Mouse (Mus musculus): Measurements from ENCODE around the gene Rabl3. TPM values are rescaled to one million over a fixed set of nuclear protein-coding genes. Genes with fewer than 3 reads are reported as not detected.

The Rabl3 gene
- polyA plus RNA-seq (2014; fragmentation: Nextera tagmentation; extraction: Ambion mirVana): 22.6 and 22.8 TPM in 2 replicates

DNA sequence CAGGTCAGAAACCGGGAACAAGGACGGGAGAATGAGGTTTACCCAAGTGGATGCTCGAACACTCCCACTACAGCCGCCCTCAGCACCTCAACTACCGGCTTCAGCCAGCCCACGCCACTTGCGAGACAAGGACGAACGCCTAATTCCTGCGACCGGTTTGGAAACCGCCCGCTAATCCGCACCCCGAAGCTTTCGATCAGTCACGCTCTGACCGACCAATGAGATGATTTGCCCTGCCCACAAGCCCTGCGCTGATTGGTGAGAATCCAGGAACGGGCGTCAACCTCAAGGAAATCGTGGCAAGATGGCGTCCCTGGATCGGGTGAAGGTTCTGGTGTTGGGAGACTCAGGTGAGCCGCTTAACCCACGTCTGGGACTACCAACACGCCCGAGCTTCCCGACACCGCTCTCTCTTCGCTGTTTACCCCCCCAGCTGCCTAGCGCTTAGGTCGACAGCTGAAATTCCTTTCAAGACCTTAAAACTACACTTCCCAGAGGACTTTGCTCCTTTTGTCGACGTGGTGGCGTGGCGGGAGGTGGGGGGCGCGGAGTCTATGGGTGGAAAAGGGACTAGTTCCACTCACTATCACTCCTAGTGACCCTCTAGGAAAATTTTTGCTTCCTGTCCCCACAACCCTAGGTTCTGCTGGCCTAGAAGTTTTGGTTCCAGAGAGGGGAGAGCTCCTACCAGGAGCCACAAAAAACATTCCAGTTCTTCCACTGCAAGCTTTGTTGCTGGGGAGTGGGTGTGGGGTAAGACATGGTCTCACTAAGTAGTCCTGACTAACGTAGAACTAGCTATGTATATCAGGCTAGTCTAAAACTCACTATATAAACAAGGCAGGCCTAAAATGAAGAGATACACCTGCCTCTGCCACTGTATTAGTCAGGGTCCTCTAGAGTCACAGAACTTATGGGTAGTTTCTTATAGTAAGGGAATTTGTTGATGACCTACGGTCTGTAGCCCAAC is at the start of gene Rabl3, which contains the start of gene Gtf2e1:
Rabl3 (plus strand) TSS at position 275 of the 970 bp plus-strand sequence.
Gtf2e1 (minus strand) TSS at position 179 of the 970 bp plus-strand sequence.
- ATAC-seq: peak; percentile 99
- peak; percentile 99 for DNase-seq (ENCODE audit: low spot score)
- Histone ChIP-seq H3K4me1 (ENCODE audit: control insufficient read depth, insufficient read depth, low read length) (peaks cover 15% of the 10 kb centered on the region), H3K9me3 (replicated peaks; ENCODE audit: control insufficient read depth, low read length) (no peaks in the 10 kb centered on the region), H3K4me3 (ENCODE audit: low read depth, low read length) (peak within 1 kb of the TSS; percentile 88), H3K9ac (ENCODE audit: low read length) (peak within 1 kb of the TSS; percentile 94), H3K4me2 (ENCODE audit: low read length) (peak within 1 kb of the TSS; percentile 75), H3K27me3 (replicated peaks; ENCODE audit: control insufficient read depth, insufficient read depth, low read length) (no peaks in the 10 kb centered on the region), H3K36me3 (ENCODE audit: control insufficient read depth, insufficient read depth, low read length) (peaks cover 14% of the 10 kb centered on the region), H3K27ac (ENCODE audit: low read depth, low read length) (peak within 1 kb of the TSS; percentile 72)
- WGBS: 1% methylated on average over 41 of the region's 41 CpGs

DNA sequence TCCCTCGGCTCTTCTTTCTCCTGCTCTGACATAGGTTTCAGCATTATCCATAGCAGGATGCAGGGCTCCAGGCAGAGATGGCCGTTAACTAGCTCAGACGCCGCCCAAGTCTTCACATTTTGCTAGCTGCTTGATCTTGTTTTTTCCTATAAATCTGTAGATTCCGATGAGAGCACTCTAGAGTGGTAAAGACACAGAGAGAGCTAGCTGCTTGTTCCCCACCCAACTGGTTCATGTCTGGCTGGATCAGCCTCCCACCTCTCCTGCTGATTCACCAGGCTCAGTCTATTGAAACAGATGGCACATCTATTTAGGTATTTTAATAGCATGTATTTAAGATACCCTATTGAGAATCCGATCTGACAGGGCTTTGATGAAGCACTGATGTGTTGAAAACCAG is 44.7 kb upstream of the Rabl3 start:
- Histone ChIP-seq H3K9me3 (replicated peaks; ENCODE audit: control insufficient read depth, low read length) (no peaks in the 10 kb centered on the region), H3K36me3 (ENCODE audit: control insufficient read depth, insufficient read depth, low read length) (no peaks in the 10 kb centered on the region), H3K4me2 (ENCODE audit: low read length) (no peak overlapping the region), H3K4me1 (ENCODE audit: control insufficient read depth, insufficient read depth, low read length) (no peaks in the 10 kb centered on the region), H3K27ac (ENCODE audit: low read depth, low read length) (no peak overlapping the region), H3K9ac (ENCODE audit: low read length) (no peak overlapping the region), H3K4me3 (ENCODE audit: low read depth, low read length) (no peak overlapping the region), H3K27me3 (replicated peaks; ENCODE audit: control insufficient read depth, insufficient read depth, low read length) (no peaks in the 10 kb centered on the region)
- DNase-seq (ENCODE audit: low spot score): peak; percentile 18
- 79% methylated on average over 6 of the region's 6 CpGs for WGBS
- ATAC-seq: no peak

DNA sequence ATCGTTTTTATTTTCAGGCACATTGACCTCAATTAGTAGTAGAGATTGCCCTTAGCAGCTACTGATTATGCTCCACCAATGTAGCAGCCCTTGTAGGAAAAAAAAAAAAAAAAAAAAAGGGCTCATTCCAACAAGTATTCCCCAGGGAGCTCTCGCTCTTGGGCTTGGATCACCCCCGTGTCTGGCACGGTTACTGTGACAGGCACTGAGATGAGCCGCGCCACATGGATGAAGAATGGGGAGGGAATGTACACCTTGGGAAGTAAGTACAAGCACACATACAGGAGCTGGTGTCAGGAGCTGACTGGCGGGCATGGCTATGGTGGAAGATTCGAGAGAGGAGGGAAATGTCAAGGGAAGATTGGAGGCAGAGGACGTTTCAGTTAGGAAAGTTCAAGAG is 41.1 kb upstream of the Rabl3 start:
- Histone ChIP-seq H3K4me1 (ENCODE audit: control insufficient read depth, insufficient read depth, low read length) (no peaks in the 10 kb centered on the region), H3K4me3 (ENCODE audit: low read depth, low read length) (no peak overlapping the region), H3K27ac (ENCODE audit: low read depth, low read length) (no peak overlapping the region), H3K9me3 (replicated peaks; ENCODE audit: control insufficient read depth, low read length) (no peaks in the 10 kb centered on the region), H3K36me3 (ENCODE audit: control insufficient read depth, insufficient read depth, low read length) (no peaks in the 10 kb centered on the region), H3K27me3 (replicated peaks; ENCODE audit: control insufficient read depth, insufficient read depth, low read length) (no peaks in the 10 kb centered on the region), H3K4me2 (ENCODE audit: low read length) (no peak overlapping the region), H3K9ac (ENCODE audit: low read length) (no peak overlapping the region)
- ATAC-seq: no peak
- DNase-seq (ENCODE audit: low spot score): no peak
- WGBS: 83% methylated on average over 9 of the region's 9 CpGs

DNA sequence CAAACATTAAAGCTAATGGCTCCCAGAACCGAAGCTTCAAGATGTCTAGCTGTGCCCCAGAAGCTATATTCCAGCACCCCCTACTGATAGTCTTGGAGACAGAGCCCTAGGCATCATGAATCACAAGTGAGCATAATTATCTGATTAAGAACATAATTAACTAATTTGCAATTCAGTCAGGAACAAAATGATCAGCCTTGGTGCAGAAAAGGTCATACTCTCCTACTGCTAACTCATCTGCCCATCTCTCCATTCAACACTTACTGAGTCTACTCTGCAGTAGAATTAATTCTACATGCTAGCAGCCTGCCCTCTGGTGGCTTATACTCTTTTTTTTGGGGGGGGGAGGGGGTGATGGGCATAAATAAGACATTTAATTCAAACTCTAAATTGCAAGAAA is 35.2 kb upstream of the Rabl3 start:
- ATAC-seq: no peak

DNA sequence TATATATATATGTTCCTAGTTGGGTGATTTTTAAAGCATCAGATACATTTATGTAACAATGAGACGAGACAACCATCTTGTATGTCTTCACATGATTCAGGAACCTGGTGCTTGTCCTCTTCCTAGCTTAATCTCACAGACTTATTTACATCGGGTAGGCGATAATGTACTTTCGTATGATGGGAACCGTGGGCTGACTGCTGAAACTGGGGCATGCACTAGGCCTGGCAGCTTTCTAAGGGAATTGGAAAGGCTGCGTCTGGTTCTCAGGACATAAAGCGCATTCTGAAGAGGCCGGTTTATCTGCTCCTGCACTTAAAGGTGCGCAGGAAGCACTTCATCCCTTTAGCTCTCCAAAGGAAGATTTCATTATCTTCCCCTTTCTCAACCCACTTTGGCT is 32.9 kb upstream of the Rabl3 start:
- no peaks in the 10 kb centered on the region for H3K9me3 ChIP-seq (replicated peaks; ENCODE audit: control insufficient read depth, low read length)
- no peak overlapping the region for H3K4me3 ChIP-seq (ENCODE audit: low read depth, low read length)
- WGBS: 83% methylated on average over 9 of the region's 9 CpGs
- no peak for ATAC-seq
- H3K9ac ChIP-seq (ENCODE audit: low read length): no peak overlapping the region
- 0 out of 2 replicates have a peak, but pooled peaks cover 3% of the 10 kb centered on the region for H3K4me1 ChIP-seq (ENCODE audit: control insufficient read depth, insufficient read depth, low read length)
- H3K27ac ChIP-seq (ENCODE audit: low read depth, low read length): no peak overlapping the region
- H3K4me2 ChIP-seq (ENCODE audit: low read length): no peak overlapping the region
- no peaks in the 10 kb centered on the region for H3K27me3 ChIP-seq (replicated peaks; ENCODE audit: control insufficient read depth, insufficient read depth, low read length)
- peaks cover 16% of the 10 kb centered on the region for H3K36me3 ChIP-seq (ENCODE audit: control insufficient read depth, insufficient read depth, low read length)
- no peak for DNase-seq (ENCODE audit: low spot score)

More for the DNA sequence above, 35.2 kb upstream of the Rabl3 start:
- Histone ChIP-seq H3K36me3 (ENCODE audit: control insufficient read depth, insufficient read depth, low read length) (no peaks in the 10 kb centered on the region), H3K4me3 (ENCODE audit: low read depth, low read length) (no peak overlapping the region), H3K4me2 (ENCODE audit: low read length) (no peak overlapping the region), H3K27ac (ENCODE audit: low read depth, low read length) (no peak overlapping the region), H3K27me3 (replicated peaks; ENCODE audit: control insufficient read depth, insufficient read depth, low read length) (no peaks in the 10 kb centered on the region), H3K4me1 (ENCODE audit: control insufficient read depth, insufficient read depth, low read length) (0 out of 2 replicates have a peak, but pooled peaks cover 3% of the 10 kb centered on the region), H3K9ac (ENCODE audit: low read length) (no peak overlapping the region), H3K9me3 (replicated peaks; ENCODE audit: control insufficient read depth, low read length) (no peaks in the 10 kb centered on the region)
- peak; percentile 34 for DNase-seq (ENCODE audit: low spot score)
- whole genome bisulfite sequencing: 33% methylated on average over 1 of the region's 1 CpGs

DNA sequence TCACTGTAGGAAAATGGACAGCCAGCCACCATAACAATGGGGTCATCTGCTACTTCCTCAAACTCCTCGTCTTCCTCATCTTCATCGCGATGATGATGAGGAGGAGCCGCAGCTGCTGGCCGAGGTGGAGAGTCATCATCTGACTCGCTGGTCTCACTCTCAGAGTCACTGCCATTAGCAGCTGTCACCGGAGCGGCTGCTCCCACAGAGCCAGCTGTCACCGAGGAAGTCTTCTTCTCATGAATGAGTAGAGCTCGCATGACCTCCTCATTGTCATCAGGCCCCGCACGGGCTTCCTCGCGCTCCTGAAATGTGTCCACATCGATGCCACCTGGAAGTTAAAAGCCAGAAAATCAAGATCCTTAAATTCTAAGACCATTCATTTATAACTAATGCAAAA is 28.2 kb upstream of the Rabl3 start:
- H3K4me1 ChIP-seq (ENCODE audit: control insufficient read depth, insufficient read depth, low read length): 0 out of 2 replicates have a peak, but pooled peaks cover 3% of the 10 kb centered on the region
- no peaks in the 10 kb centered on the region for H3K9me3 ChIP-seq (replicated peaks; ENCODE audit: control insufficient read depth, low read length)
- 95% methylated on average over 15 of the region's 15 CpGs for WGBS
- no peak overlapping the region for H3K4me2 ChIP-seq (ENCODE audit: low read length)
- H3K27ac ChIP-seq (ENCODE audit: low read depth, low read length): no peak overlapping the region
- H3K9ac ChIP-seq (ENCODE audit: low read length): no peak overlapping the region
- no peaks in the 10 kb centered on the region for H3K27me3 ChIP-seq (replicated peaks; ENCODE audit: control insufficient read depth, insufficient read depth, low read length)
- peaks cover 37% of the 10 kb centered on the region for H3K36me3 ChIP-seq (ENCODE audit: control insufficient read depth, insufficient read depth, low read length)
- DNase-seq (ENCODE audit: low spot score) (no peak), ATAC-seq (no peak)
- H3K4me3 ChIP-seq (ENCODE audit: low read depth, low read length): no peak overlapping the region

DNA sequence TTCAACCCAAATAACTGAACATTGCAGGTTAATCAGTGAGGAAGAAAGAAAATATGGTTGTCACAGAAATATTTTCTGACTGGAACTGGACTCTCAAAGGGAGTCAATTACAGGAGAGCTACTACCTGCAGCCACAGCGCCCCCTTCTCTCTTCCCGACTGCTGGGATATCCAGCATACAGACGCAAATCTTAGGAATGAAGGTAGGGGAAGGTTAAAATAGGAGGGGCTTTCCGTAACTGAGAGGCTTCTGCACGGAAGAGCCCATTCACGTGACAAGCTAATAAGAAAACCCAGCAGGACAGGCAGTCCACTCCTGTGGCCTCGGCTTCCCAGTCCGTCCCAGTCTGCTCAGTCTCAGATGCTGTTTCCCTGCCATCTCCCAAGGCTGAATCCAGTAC is 25.0 kb upstream of the Rabl3 start:
- no peaks in the 10 kb centered on the region for H3K4me1 ChIP-seq (ENCODE audit: control insufficient read depth, insufficient read depth, low read length)
- DNase-seq (ENCODE audit: low spot score): no peak

DNA sequence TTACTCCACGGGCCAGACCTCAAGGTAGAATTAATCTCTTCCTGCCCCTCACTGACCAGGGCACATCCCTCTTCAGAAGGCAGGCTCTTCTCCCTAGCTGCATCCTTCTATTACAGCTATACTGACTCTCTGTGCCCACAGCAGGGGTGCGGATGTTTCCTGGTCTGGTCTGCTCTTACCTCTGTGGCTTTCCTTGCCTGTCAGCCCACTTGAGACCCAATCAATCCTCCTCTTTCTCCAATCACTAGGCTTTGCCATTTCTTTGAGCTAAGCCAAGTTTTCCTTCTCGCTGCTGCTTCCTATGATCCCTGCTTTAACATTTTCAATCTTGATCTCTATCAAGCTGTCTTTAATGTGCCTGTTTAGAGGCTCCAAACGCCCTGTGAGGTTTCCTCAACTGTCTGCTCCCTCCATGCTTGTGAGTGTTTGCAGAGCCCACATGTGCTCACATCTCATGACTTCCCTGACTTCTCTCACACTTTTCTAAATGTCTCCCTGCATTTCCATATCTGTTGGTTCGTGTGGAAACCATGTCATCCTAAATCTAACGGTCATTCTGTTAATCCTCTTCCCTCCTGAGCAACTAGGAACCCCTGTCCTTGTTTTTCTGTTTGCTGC is 23.2 kb upstream of the Rabl3 start:
- Histone ChIP-seq H3K27ac (ENCODE audit: low read depth, low read length) (no peak overlapping the region), H3K36me3 (ENCODE audit: control insufficient read depth, insufficient read depth, low read length) (peaks cover 42% of the 10 kb centered on the region), H3K27me3 (replicated peaks; ENCODE audit: control insufficient read depth, insufficient read depth, low read length) (no peaks in the 10 kb centered on the region), H3K9ac (ENCODE audit: low read length) (no peak overlapping the region), H3K4me2 (ENCODE audit: low read length) (no peak overlapping the region), H3K9me3 (replicated peaks; ENCODE audit: control insufficient read depth, low read length) (no peaks in the 10 kb centered on the region), H3K4me3 (ENCODE audit: low read depth, low read length) (no peak overlapping the region), H3K4me1 (ENCODE audit: control insufficient read depth, insufficient read depth, low read length) (no peaks in the 10 kb centered on the region)
- ATAC-seq (no peak), DNase-seq (ENCODE audit: low spot score) (no peak)
- 91% methylated on average over 6 of the region's 6 CpGs for WGBS

More for the DNA sequence above, 25.0 kb upstream of the Rabl3 start:
- no peak overlapping the region for H3K27ac ChIP-seq (ENCODE audit: low read depth, low read length)
- no peak for ATAC-seq
- no peak overlapping the region for H3K4me2 ChIP-seq (ENCODE audit: low read length)
- WGBS: 75% methylated on average over 8 of the region's 8 CpGs
- no peak overlapping the region for H3K9ac ChIP-seq (ENCODE audit: low read length)
- H3K4me3 ChIP-seq (ENCODE audit: low read depth, low read length): no peak overlapping the region
- peaks cover 43% of the 10 kb centered on the region for H3K36me3 ChIP-seq (ENCODE audit: control insufficient read depth, insufficient read depth, low read length)
- no peaks in the 10 kb centered on the region for H3K9me3 ChIP-seq (replicated peaks; ENCODE audit: control insufficient read depth, low read length)
- no peaks in the 10 kb centered on the region for H3K27me3 ChIP-seq (replicated peaks; ENCODE audit: control insufficient read depth, insufficient read depth, low read length)

All from forebrain, embryonic 14.5 days (tissue).